Mouse (Mus musculus) c-Kit-positive CD71-positive TER-119-negative erythroid progenitor cells, embryonic 14.5 days (primary cell): ENCODE measurements around the gene Tuba8.

Experiments used
- DNase-seq: peaks from one replicate; pipeline ENCODE4 v3.0.0-alpha.2; 2013; ENCODE audit warnings: low read depth

The Tuba8 gene

GRCm38 (mm10) chr6:121210149-121210925, at the start of gene Tuba8:
TSS of gene Tuba8 (plus strand) at chr6:121210696.
- DNase-seq = no peak

- DNase-seq = no peak
Observed at GRCm38 (mm10) chr6:121162616-121163015, 47.9 kb upstream of the Tuba8 start.

- no peak for DNase-seq
Observed at GRCm38 (mm10) chr6:121166098-121166552, 44.4 kb upstream of the Tuba8 start.

- DNase-seq = no peak
Observed at GRCm38 (mm10) chr6:121167381-121167975, 43.0 kb upstream of the Tuba8 start.

- DNase-seq = no peak
Observed at GRCm38 (mm10) chr6:121171102-121171501, 39.4 kb upstream of the Tuba8 start.

- no peak for DNase-seq
Observed at GRCm38 (mm10) chr6:121173471-121173870, 37.0 kb upstream of the Tuba8 start.

- no peak for DNase-seq
Observed at GRCm38 (mm10) chr6:121174761-121175160, 35.7 kb upstream of the Tuba8 start.

GRCm38 (mm10) chr6:121176011-121176730, 34.3 kb upstream of the Tuba8 start:
- no peak for DNase-seq

GRCm38 (mm10) chr6:121176731-121177098, 33.8 kb upstream of the Tuba8 start:
- DNase-seq = no peak

- no peak for DNase-seq
Observed at GRCm38 (mm10) chr6:121177118-121177708, 33.3 kb upstream of the Tuba8 start.

GRCm38 (mm10) chr6:121178700-121179358, 31.7 kb upstream of the Tuba8 start:
- peak; percentile 49 for DNase-seq

GRCm38 (mm10) chr6:121179846-121180245, 30.6 kb upstream of the Tuba8 start:
- DNase-seq = no peak

GRCm38 (mm10) chr6:121183414-121184173, 26.9 kb upstream of the Tuba8 start, which contains the start of gene Pex26:
TSS of gene Pex26 (plus strand) at chr6:121183667.
- peak; percentile 90 for DNase-seq

GRCm38 (mm10) chr6:121184198-121185140, 26.0 kb upstream of the Tuba8 start:
- DNase-seq = peak; percentile 76

GRCm38 (mm10) chr6:121185232-121185631, 25.3 kb upstream of the Tuba8 start:
- DNase-seq = no peak

- no peak for DNase-seq
Observed at GRCm38 (mm10) chr6:121191261-121192009, 19.1 kb upstream of the Tuba8 start.

- DNase-seq = no peak
Observed at GRCm38 (mm10) chr6:121194061-121194955, 16.2 kb upstream of the Tuba8 start.
